Mouse (Mus musculus) stomach, postnatal 0 days (tissue): ENCODE results near the gene B230104I21Rik.

Experiments used
- CTCF ChIP-seq: IDR thresholded peaks from 2 replicates; pipeline ENCODE4 v1.5.1; 2016; ENCODE audit warnings: antibody characterized with exemption, low read depth, mild to moderate bottlenecking, moderate library complexity
- EP300 ChIP-seq: optimal IDR thresholded peaks from 2 replicates; pipeline ENCODE3; 2016; ENCODE audit warnings: antibody characterized with exemption

GRCm38 (mm10) chr4:154309131-154309530 lies 26.8 kb upstream of the B230104I21Rik start:
- no peak for TF ChIP-seq CTCF
- TF ChIP-seq EP300: no peak
